Mouse (Mus musculus): ENCODE data around the gene Hrh2. TPM values are rescaled to one million over a fixed set of nuclear protein-coding genes. Genes with fewer than 3 reads are reported as not detected.

Hrh2 gene
- under 1 TPM in 1 of 2 experiments, not detected in 1; 0.09 TPM for total RNA-seq (2021)
- long read RNA-seq, experiment 1, result 0 reads
- long read RNA-seq, experiment 2, result 0 reads

DNA sequence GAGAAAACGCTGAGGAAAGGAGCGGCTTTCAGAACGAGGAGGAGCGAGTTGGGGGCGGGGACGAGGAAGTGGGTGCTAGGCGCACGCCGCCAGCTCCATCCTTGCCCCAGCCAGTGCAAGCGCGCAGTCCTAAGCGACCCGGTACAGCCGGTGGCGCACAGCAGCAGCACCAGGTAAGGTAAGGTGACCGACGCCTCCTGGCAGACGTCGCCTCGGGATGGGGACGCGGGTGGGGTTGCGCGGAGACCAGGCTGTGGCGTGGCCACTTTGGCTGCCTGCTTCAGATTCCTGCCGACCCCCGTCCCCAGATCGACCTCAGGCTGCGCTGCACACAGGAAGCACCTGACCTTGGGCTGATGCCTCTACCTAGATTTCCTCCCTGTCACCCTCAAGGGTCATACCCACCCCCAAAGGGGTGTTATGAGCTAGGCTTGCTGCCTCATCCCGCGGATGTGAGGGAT, at the start of gene Hrh2:
Gene Hrh2, plus strand, starts transcription at position 109 of the 461 bp plus-strand sequence.
- DNase-seq, result no peak

DNA sequence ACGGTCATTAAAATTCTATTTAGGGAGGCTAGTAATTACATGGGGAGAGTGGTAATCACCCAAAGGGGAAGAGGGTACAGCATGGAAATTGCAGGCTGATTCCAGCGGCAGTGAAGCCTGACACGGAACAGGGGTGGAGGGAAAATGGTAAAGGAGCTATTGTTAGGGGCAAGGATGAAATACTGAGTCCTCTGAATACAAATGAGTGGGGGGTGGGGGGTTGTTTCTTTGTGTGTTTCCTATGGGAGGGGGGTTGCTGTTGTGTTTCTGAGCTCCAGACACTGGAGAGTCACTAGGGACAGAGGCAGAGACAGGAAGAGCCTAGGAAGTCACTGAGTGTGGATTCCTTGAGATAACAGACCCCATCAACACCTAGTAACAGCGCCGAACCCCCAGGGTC, 48.1 kb upstream of the Hrh2 start:
- DNase-seq, result no peak

DNA sequence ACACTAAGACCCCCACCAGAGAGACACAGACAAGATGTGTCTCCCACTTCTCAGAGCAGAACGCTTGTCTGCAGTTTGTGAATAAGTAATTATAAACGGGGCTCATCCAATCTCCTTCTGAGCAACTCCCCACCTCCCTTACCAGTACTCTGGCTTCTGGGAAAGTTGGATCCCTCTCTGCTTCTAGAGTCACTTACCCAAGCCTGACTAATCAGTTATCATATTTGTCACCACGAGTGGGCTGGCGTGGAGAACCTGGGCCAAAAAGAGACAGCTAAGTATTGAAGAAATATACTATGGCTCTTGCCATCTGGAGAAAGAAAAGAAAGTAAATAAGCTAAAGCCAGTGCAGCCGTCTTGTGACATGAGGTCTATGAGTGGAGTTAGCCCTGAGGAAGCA, 47.3 kb upstream of the Hrh2 start:
- DNase-seq, result no peak

DNA sequence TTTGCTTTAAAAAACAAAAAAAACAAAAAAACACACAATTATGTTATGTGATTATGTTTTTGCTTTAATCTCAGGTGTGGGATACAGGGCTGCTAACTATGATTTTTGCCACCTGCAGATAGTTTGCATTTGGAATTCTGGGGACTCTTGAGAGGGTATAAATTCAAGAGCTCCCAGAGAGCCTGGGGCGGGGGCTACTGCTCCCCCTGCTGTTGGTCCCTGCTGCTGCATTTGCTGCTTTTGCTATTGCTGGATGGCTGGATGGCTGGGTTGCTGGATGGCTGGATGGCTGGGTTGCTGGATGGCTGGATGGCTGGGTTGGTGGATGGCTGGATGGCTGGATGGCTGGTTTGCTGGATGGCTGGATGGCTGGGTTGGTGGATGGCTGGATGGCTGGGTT, 44.6 kb upstream of the Hrh2 start:
- peak; percentile 21 for DNase-seq

DNA sequence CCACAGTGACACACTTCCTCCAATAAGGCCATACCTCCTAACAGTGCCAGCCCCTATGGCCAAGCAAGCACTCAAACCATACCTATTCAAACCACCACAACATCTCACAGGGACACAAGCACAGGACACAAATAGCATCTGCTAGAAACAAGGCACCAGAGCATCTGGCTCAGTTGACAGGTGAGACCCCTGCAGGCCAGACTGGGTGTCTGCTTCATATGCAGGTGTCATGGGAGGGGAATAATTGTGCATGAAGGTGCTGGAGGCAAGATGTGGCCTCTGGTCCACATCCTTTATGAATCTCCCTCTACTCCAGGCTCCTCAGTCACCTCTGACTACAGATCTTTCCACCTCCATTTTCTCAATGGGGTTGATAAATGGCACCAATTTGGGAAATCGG, 39.5 kb upstream of the Hrh2 start:
- DNase-seq, result no peak

DNA sequence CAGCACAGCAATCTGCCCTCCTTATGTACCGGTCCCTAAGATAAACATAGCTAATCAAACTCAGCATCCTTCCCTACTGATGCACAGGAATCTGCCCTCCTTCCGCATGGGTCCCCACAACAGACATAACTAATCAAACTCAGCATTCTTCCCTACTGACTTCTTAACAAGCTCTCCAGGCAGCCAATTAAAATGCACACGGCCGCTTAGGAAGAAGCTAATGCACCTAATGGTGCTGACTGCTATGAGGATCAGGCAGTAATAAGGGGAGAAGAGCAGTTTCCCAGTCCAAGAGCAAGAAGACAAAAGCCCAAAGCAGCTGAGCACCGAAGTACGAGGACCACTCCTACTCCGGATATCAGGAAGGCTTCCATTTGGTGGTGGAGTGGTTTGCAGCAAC, 39.0 kb upstream of the Hrh2 start:
- DNase-seq, result no peak

DNA sequence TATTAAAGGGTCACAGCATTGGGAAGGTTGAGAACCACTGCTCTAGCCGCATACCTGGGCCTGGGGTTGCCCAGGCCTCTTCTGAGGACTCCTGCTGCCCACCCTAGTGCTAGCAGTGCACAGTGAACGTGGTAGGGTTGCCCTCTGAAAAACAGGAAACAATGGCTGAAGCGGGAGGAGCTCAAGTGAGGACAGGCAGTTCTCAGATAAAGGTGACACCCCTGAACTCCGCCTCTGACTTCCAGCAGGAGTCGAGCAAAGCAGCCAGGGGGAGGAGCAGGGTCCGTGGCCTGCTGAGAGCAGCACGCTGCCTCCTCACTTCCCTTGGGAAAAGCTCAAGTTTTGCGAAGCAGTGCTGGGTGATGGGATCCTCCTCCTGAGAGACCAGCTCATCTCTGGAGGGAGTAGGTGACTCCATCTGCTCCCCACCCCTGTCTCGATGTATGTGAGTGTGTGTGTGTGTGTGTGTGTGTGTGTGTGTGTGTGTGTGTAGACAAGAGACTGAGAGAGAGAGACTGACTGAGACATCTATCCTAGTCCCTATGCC, 38.2 kb upstream of the Hrh2 start:
- DNase-seq, result no peak

DNA sequence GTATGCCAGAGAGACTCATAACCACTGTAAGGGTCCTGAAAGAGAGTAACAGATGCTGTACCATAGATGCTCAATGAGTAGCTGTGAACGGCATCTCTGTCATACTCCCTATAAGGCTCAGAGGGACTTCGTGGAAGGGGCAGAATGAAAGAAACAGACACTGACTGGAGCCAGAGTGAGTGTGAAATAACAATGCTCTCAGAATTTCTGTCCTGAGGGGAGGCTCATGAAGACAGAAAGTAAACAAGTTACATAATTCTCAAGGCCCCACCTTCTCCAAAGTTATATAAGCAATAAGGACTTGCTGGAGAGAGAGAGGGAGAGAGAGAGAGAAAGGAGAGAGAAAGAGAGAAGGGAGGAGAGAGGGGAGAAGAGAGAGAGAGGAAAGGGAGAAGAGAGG, 36.1 kb upstream of the Hrh2 start:
- DNase-seq, result no peak

DNA sequence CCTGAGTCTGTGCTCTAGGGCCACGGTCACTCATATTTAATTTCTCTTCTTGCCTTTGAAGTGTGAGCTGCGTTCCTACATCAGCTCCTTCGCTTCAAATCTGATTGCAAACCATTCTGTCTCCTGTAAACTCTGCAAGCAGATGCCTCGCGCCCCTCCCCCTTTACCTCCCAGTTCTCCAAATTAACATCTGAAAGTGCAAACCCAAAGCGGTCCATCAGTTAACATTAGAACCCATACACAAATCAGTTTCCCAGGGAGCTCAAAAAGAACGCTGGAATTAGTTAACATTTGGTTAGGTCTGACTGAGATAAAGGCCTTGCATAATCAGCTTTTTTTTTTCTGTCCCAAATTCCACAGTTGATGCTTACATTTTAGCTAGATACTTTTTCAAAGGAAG, 32.7 kb upstream of the Hrh2 start:
- DNase-seq, result no peak

DNA sequence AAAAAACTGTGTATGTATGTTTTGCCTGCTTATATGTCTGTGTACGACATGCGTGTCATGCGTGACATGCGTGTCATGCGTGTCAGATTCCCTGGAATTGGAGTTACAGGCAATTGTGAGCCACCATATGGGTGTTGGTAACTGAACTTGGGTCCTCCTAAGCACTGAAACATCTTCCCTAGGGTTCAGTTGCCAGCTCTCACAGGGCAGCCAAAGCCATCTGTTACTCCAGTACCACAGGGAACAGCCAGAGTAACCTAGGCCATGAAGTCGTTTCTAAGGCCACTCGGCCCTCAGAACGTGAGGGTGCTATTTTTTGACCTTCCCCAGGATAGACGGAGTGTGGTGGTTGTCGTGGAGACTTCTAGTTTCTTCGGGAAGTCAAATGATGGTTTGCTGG, 32.2 kb upstream of the Hrh2 start:
- DNase-seq, result no peak

DNA sequence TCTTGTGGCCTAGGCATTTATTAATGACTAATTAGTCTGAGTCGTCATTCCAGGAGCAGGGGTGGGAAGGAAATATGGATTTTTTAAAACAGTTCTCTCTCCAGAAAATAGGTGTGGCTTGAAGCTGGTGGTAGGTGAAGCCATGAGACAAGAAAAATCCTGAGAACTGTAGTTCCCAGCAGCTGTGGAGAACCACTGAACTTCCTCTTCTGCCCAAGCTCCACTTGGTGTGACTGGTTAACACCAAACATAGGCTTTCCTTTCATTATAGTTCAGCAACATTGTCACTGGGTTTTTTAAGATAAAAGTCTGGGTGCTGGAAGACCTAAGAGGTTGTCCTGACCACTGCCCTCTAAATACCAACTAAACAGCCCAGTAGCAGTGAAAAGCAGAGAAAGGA, 31.4 kb upstream of the Hrh2 start:
- DNase-seq, result no peak

DNA sequence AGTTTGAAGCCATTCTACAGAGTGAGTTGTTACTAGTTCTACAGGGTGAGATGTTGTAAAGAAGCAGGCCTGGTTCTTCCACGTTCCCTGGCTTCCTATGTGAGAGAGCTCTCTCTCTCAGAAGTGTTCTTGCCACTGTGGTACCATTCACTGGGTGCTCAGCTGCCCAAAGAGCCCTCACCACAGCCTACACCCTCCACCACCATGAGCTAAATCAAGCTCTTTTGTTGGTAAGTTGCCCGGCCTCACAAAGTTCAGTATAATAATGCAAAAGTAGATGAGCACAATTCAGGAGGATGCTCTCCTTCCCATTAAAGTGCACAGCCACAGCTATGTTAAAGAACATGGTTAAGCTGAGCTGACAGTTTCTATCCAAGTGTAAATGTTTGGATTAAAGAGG, 30.4 kb upstream of the Hrh2 start:
- DNase-seq, result no peak

DNA sequence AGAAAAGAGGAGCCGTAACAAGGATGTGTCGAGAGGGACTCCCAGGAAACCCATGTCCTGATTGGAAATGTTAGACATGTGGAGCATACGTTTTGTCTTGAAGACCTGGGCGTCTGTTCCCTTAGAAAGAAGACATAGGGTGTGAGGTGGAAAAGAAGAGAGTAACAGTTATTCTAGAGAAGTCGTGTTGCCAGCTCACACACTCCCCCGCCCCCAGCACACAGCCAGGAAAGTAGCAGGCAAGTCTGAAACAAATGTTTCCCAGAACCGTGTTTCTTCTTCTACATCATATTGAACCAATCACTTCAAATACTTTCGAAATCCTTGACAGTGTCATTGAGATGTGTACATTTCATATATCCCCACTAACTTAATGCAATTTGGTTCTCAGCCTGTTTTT, 28.6 kb upstream of the Hrh2 start:
- DNase-seq, result no peak

DNA sequence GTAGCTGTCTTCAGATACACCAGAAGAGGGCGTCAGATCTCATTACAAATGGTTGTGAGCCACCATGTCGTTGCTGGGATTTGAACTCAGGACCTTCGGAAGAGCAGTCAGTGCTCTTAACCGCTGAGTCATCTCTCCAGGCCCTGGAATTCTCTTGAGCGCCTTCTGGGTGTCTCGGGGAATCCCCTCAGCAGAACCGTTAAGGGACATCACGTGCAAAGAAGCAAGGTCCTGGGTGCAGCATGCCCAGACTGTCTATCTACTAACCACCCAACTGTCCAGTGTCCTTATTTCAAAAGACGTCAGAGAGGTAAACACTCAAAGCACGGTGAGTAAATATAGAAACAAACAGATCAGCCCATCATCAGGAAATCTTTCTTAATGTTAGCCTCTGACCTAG, 27.5 kb upstream of the Hrh2 start:
- no peak for DNase-seq

DNA sequence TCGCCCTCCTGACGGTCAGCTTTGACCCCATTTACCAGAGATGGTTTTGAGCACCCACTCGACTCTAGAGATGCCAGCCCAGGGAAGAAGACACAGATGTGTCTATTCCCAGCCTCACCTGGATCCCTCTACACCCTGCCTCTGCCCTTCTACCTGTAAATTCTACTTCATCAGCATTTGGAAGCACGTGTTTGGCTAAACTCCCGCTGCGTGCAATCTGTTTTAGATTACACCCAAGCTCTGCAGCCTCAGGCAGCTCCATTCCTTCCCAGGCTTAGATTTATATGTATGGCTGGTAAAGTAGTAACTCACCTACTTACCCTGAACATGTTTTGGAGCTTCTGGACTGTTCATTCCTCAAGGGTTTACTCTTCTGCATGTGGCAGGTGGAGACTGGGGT, 26.9 kb upstream of the Hrh2 start:
- no peak for DNase-seq

DNA sequence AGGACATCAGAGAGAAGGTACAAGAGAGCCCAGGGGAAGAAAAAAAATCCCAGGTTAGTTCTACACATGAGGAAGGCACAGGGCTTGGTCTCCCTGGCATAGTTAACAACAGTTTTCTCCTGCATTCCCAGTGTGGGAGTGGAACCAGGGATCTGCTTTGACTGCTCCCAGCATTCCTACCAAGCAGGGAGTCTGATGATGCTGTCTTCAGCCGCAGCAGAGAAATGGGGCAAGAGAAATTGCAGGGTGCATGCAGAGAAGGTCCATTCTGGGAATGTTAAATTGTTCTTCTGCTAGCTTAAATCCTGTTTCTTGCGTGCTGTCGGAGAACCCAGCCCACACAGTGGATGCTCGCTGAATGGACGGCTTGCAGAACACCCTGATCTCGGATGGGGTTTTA, 26.2 kb upstream of the Hrh2 start:
- no peak for DNase-seq

DNA sequence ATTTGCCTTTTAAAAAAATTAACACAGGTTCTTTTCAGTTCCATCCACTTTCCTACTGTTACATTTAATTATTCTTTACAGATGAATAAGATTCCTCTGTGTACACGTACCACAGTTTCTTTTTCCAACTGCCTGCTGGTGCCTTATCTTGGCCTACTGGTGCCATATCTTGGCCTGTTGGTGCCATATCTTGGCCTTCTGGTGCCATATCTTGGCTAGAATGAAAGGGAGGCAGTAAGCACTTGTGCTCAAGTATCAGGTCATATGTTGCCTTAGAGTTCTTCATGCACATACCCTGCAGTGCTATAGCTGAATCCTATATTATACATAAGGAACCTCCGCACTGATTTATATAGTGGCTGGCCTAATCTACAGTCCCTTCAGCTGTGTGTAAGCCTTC, 24.9 kb upstream of the Hrh2 start:
- no peak for DNase-seq

DNA sequence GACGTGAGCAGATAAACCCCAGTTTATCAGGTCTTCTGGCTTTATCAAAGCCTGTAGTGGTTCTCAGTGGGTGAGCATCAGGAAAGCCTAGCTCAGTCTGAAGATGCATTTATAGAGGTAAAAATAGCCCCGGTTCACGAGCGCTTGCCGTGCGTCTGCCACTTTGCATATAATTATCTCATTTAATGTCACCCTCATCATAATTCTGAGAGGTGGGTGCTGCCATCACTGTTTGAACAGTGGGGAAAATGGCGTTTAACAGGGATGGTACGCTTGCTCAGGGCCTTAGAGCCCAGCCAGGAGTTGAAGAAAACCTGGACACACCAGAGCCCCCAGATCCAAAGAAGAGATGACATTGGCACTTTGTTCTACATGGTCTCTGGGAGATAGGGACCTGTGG, 23.3 kb upstream of the Hrh2 start:
- no peak for DNase-seq

DNA sequence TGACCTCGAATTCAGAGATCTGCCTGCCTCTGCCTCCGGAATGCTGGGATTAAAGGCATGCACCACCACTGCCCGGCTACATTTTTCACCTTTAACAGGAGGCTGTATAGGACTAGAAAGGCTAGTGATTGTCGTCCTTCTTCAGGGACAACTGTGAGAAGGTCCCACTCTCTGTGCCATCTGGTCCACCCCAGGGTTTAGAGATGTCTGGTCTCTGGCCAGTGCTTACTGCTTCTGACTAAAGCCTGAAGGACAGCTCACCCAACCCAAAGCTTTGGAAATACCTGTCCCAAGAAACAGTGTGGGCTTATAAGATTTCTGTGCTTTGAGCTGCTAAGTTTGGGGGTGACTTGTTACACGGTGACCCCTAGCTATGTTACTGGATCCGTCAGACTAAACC, 21.6 kb upstream of the Hrh2 start:
- no peak for DNase-seq

DNA sequence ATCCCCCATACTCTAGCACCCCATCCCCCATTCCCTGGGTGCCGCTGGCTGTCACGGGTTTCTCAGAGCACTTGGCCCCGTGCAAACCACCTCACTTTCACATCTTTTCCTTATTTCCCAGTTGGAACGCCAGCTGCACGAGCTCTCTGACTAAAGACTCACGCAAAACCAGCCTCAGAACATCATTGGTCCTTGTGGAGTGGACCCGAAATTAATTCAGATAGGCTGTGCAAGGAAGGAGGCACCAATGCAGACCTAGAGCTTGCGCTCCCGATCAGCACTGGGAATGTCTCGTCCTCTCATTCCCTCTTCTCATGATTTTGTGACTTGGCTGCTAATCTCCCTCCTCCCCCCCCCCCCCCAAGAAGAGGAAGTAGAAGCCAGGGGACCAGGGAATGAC, 20.6 kb upstream of the Hrh2 start:
- no peak for DNase-seq

DNA sequence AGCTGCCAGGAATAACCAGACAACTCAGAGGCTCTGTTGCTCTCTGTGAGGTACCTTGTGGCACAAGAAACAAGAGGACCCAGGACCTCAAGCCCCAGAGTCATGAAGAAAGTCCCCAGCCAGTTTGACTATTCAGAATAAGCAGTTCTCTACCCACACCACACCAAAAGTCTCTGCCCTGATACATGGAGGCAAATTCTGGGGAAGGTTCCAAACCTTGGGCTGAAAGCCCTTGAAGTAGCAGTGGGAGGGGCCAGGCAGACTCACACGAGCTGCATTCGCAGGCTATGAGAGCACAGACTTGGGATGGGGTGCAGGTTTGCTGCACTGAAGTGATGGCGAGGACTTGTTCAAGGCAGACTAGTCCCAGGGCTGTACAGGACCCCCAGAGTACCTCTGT, 20.2 kb upstream of the Hrh2 start:
- DNase-seq, result no peak

DNA sequence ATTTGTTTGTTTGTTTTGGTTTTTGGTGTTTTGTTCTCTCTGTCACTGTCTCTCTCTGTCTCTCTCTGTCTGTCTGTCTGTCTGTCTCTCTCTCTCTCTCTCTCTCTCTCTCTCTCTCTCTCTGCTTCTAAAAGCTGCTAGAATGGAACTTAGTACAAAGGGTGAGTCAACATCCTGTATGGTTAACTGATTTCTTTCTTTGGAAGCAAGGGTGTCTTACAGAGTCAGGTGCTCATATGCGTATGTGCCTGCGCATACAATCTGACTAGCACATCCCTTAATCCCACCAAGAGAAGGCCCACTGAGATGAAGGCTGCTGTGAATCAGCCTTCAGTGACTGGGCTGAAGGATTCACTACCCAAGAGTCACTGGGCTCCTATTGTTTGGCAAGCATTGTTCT, 18.0 kb upstream of the Hrh2 start:
- no peak for DNase-seq

DNA sequence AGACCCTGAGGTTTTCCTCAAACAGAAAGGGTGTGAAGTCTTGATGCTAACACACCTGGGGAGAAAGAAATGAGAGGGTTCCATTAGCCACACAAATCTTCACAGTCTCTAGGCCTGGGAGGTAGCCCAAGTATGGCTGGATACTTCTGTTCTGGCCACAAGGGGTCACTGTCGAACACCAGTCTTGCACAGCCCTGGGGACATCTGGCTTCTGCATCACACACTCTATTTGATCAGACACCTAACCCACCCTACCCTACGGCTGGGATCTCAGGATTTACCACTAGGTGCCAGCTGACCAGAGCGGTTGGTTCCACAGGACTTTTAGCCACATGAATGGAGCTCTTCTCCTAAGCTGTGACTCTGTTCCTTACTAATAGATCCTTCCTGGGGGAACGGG, 17.2 kb upstream of the Hrh2 start:
- no peak for DNase-seq

DNA sequence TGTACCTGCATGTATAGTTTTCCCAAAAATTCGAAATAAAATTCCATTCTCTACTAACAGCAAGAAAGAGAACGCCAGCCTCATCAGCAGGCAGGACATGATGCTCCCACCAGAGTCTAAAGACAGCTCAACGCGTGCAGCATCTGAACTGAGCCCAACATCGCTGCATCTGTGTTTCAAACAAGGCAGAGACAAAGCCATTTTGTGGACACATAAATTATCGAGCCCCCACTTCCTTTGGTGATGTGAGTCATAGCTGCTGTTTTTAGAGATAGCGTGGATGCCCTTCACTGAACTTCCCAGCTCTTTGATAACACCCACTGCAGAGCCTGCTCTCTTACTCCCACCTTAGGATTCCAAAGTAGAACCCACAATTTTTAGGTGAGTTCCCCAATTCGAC, 16.5 kb upstream of the Hrh2 start:
- no peak for DNase-seq

DNA sequence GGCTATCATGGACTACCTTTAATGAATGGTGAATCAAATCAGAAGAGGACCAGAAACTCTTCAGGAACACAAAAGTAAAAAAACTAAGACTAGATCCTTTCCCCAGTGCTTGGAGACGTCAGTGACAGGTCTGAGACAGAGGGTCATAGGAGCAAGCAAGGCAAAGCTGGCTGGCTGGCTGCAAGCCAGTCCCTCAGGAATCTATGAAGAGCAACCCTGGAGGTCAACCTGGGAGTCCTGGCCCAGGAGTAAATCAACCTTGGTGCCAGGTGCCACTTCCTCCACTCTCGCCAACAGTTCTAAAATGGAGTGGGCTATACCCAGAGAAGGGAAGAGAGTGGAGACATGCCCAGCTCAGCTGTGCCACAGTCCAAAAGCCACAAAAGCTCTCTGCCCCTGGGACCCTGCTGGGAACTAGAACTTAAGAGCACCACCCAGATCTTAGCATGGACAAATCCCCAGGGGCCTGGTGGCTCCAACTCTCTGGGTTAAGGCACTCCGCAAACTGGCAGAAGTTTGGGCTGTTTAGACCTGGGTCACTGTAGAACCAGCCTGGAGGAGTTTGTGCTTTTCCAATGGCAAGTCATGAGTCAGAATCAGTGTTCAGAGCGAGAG, 15.4 kb upstream of the Hrh2 start:
- no peak for DNase-seq

All from gastrocnemius, postnatal 10 days (tissue).